Mouse (Mus musculus) lung, embryonic 15.5 days (tissue): ENCODE measurements at regions not wholly inside any gene's neighbourhood (a gene's known extent, or its start where the extent isn't known, plus 50 kb on each side); places are given as distances from the start of the nearest gene placed in this dataset.
A peak's percentile ranks its signal among the peaks of the same experiment; 100 is the strongest.
"Not testable (repeated sequence)": the region's sequence is repeated elsewhere in the genome, so short reads cannot be mapped to it uniquely, and the experiment has no call there.

Source experiments
- ATAC-seq: fragments of 200-750 bp; cut with Nextera tagmentation; 2 replicates; pipeline ENCODE4 v1.8.0; 2017; ENCODE audit warnings: moderate number of reproducible peaks, borderline replicate concordance; ENCODE audit not compliant: low FRiP score, low TSS enrichment; ENCODE audit errors: extremely low read depth
- H3K27ac ChIP-seq: fragments of 300-500 bp; sonication (generic); 2 replicates; pipeline ENCODE4 v1.5.1; 2015; ENCODE audit warnings: moderate library complexity, mild to moderate bottlenecking, inconsistent platforms
- H3K27me3 ChIP-seq: fragments of 300-500 bp; sonication (generic); 2 replicates; pipeline ENCODE4 v1.6.1; 2015; ENCODE audit warnings: inconsistent platforms
- H3K36me3 ChIP-seq: fragments of 300-500 bp; sonication (generic); 2 replicates; pipeline ENCODE4 v1.6.1; 2015; ENCODE audit warnings: inconsistent platforms
- H3K4me1 ChIP-seq: fragments of 300-500 bp; sonication (generic); 2 replicates; pipeline ENCODE4 v1.6.1; 2015; ENCODE audit warnings: inconsistent platforms
- H3K4me2 ChIP-seq: fragments of 300-500 bp; sonication (generic); 2 replicates; pipeline ENCODE4 v1.6.1; 2015; ENCODE audit warnings: inconsistent platforms, mild to moderate bottlenecking, moderate library complexity
- H3K4me3 ChIP-seq: fragments of 300-500 bp; sonication (generic); 2 replicates; pipeline ENCODE4 v1.5.1; 2015; ENCODE audit warnings: mild to moderate bottlenecking, inconsistent platforms
- H3K9ac ChIP-seq: fragments of 300-500 bp; sonication (generic); 2 replicates; pipeline ENCODE4 v1.6.1; 2015; ENCODE audit warnings: inconsistent platforms
- H3K9me3 ChIP-seq: fragments of 300-500 bp; sonication (generic); 2 replicates; pipeline ENCODE4 v1.6.1; 2016; ENCODE audit warnings: inconsistent platforms
- WGBS: fragments of 180-500 bp; shearing (Covaris S2); methylation state at CpG from one replicate; pipeline ENCODE4 v1.1.7; 2015; 5-methylcytosine and 5-hydroxymethylcytosine counted together

GRCm38 (mm10) chr10:43674749-43675148, 96.7 kb downstream of the Cd24a start:
- H3K4me3 ChIP-seq, result no peak overlapping the region
- H3K27me3 ChIP-seq, result peaks cover 2% of the 10 kb centered on the region; the same call in 1 of the 2 replicates
- 42% methylated on average over 1 of the region's 1 CpGs for WGBS
- no peaks in the 10 kb centered on the region for H3K9me3 ChIP-seq
- no peaks in the 10 kb centered on the region for H3K36me3 ChIP-seq
- H3K4me1 ChIP-seq, result no peaks in the 10 kb centered on the region; the same call in 1 of the 2 replicates
- no peak for ATAC-seq
- H3K4me2 ChIP-seq, result no peak overlapping the region
- H3K27ac ChIP-seq, result no peak overlapping the region
- no peak overlapping the region for H3K9ac ChIP-seq

GRCm38 (mm10) chr10:43675495-43675894, 97.4 kb downstream of the Cd24a start:
- not testable (repeated sequence) for H3K9me3 ChIP-seq, H3K4me1 ChIP-seq, H3K9ac ChIP-seq, H3K36me3 ChIP-seq, ATAC-seq, H3K4me2 ChIP-seq, H3K27me3 ChIP-seq, H3K27ac ChIP-seq, H3K4me3 ChIP-seq
- 83% methylated on average over 1 of the region's 1 CpGs for WGBS

GRCm38 (mm10) chr10:43676289-43676688, 98.2 kb downstream of the Cd24a start:
- ATAC-seq, result no peak
- Histone ChIP-seq H3K27me3 (no peaks in the 10 kb centered on the region), H3K4me2 (no peak overlapping the region), H3K9me3 (no peaks in the 10 kb centered on the region), H3K4me1 (no peaks in the 10 kb centered on the region), H3K4me3 (no peak overlapping the region), H3K27ac (no peak overlapping the region), H3K9ac (no peak overlapping the region), H3K36me3 (no peaks in the 10 kb centered on the region)
- 50% methylated on average over 5 of the region's 5 CpGs for WGBS

DNA sequence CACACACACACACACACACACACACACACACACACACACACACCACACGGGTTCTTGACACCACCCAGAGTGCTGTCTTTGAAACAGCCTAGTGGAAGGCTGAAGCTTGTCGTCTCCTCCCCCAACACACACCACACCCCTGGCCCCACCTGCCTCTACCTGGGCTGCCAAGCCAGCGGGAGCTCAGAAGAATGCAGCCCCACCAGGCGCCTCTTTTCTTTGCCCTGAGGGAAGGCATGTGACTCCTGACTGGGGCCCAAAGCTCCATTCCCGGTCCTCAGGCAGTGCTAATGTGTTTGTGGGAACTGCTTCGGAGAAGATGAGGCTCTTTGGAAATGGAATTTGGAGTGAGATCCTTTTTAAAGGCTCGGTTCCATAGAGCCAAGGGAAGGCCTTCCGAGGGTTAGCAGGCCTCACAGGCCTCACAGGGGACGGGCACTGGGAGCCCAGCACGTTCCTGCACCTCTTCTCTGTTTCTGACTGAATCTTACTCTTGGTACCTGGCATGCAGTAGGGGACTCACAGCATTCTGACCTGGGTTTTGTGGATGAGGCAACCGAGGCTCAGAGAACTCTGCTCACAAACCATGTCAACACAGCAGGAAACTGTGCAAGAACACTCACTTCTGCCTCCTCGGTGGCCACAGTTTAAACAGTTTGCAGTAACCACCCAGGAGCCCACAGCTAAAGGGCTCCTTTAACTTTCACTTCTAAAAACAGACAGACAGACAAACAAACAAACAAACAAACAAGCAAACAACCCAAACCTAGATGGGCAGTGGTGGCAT, 106.4 kb downstream of the Cd24a start:
- Histone ChIP-seq H3K4me1 (peaks cover 8% of the 10 kb centered on the region), H3K9me3 (no peaks in the 10 kb centered on the region), H3K4me2 (no peak overlapping the region), H3K9ac (no peak overlapping the region), H3K27ac (peak overlapping the region; percentile 66), H3K36me3 (no peaks in the 10 kb centered on the region), H3K27me3 (no peaks in the 10 kb centered on the region), H3K4me3 (no peak overlapping the region)
- ATAC-seq, result peak; percentile 81
- 32% methylated on average over 12 of the region's 12 CpGs for WGBS

- H3K27ac ChIP-seq, result no peak overlapping the region
- peaks cover 23% of the 10 kb centered on the region for H3K4me1 ChIP-seq
- H3K4me2 ChIP-seq, result peak overlapping the region; percentile 34; the same call in 1 of the 2 replicates
- no peaks in the 10 kb centered on the region for H3K36me3 ChIP-seq
- peak; percentile 51; the same call in 1 of the 2 replicates for ATAC-seq
- no peaks in the 10 kb centered on the region for H3K27me3 ChIP-seq
- no peak overlapping the region for H3K9ac ChIP-seq
- 7% methylated on average over 10 of the region's 10 CpGs for WGBS
- H3K9me3 ChIP-seq, result no peaks in the 10 kb centered on the region
- H3K4me3 ChIP-seq, result no peak overlapping the region
Observed at GRCm38 (mm10) chr10:43689161-43689913, 111.3 kb downstream of the Cd24a start.

DNA sequence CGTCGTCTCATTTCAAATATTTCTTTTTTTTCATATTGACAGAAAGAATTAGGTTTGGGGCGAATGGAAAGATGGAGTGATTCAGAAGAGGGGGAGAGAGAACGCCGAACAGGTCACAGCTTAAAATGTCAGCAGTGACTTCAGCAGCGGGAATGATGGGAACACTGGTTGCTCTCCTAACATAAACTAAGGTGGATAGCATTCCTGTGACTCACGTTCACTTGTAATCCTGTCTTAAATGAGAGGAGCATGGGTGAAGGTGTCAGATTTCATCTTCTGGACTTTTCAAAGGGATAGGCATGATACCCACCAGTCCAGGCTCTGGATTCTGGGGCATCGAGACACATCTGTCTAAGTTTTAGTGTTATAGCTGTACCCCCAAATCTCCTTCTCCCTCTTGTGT, 111.8 kb downstream of the Cd24a start:
- H3K36me3 ChIP-seq, result no peaks in the 10 kb centered on the region
- 20% methylated on average over 8 of the region's 8 CpGs for WGBS
- H3K9ac ChIP-seq, result no peak overlapping the region
- no peaks in the 10 kb centered on the region for H3K9me3 ChIP-seq
- no peaks in the 10 kb centered on the region for H3K27me3 ChIP-seq
- H3K27ac ChIP-seq, result no peak overlapping the region
- ATAC-seq, result no peak
- no peak overlapping the region for H3K4me3 ChIP-seq
- H3K4me1 ChIP-seq, result peaks cover 26% of the 10 kb centered on the region
- peak overlapping the region; percentile 34; the same call in 1 of the 2 replicates for H3K4me2 ChIP-seq

DNA sequence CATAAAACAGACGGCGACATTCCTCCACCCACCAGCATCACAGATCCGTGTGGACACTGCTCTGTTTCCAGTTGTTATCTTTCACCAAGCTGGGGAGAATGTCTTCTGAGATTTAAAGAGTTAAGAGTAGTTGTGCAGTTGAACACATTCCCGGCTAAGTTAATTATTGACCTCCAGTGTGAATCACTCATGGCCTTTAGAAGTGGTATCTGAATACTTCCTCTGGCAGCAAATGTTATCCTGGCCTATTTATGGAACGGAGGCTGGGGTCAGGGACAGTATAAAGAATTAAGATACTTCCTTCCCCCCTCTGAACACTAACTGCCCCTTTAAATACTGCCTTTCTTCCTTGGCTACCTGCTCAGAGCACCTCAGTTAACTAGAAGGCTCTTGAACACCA, 115.9 kb downstream of the Cd24a start:
- no peak for ATAC-seq
- Histone ChIP-seq H3K9ac (no peak overlapping the region), H3K4me3 (no peak overlapping the region), H3K36me3 (no peaks in the 10 kb centered on the region), H3K27ac (peak overlapping the region; percentile 3; the same call in 1 of the 2 replicates), H3K9me3 (no peaks in the 10 kb centered on the region), H3K4me2 (no peak overlapping the region), H3K4me1 (peaks cover 30% of the 10 kb centered on the region), H3K27me3 (no peaks in the 10 kb centered on the region)
- 44% methylated on average over 5 of the region's 5 CpGs for WGBS

- ATAC-seq, result 0 out of 2 replicates have a peak, but pooled peaks have one; percentile 23
- no peak overlapping the region for H3K4me3 ChIP-seq
- no peak overlapping the region for H3K9ac ChIP-seq
- H3K27ac ChIP-seq, result no peak overlapping the region
- H3K4me1 ChIP-seq, result peaks cover 25% of the 10 kb centered on the region
- 42% methylated on average over 6 of the region's 6 CpGs for whole genome bisulfite sequencing
- no peak overlapping the region for H3K4me2 ChIP-seq
- no peaks in the 10 kb centered on the region for H3K27me3 ChIP-seq
- no peaks in the 10 kb centered on the region for H3K36me3 ChIP-seq
- no peaks in the 10 kb centered on the region for H3K9me3 ChIP-seq
Observed at GRCm38 (mm10) chr10:43694508-43694907, 116.4 kb downstream of the Cd24a start.

GRCm38 (mm10) chr10:43695470-43695869, 117.4 kb downstream of the Cd24a start:
- Histone ChIP-seq H3K4me1 (peaks cover 18% of the 10 kb centered on the region), H3K9ac (no peak overlapping the region), H3K9me3 (no peaks in the 10 kb centered on the region), H3K27me3 (no peaks in the 10 kb centered on the region), H3K27ac (no peak overlapping the region), H3K4me3 (no peak overlapping the region), H3K36me3 (no peaks in the 10 kb centered on the region), H3K4me2 (no peak overlapping the region)
- no peak for ATAC-seq
- WGBS, result 64% methylated on average over 10 of the region's 10 CpGs

- WGBS, result 16% methylated on average over 2 of the region's 2 CpGs
Observed at GRCm38 (mm10) chr10:43697917-43698316, 119.8 kb downstream of the Cd24a start.

GRCm38 (mm10) chr10:43700371-43701289, 122.5 kb downstream of the Cd24a start:
- Histone ChIP-seq H3K4me1 (0 out of 2 replicates have a peak, but pooled peaks cover 4% of the 10 kb centered on the region), H3K4me3 (no peak overlapping the region), H3K27me3 (no peaks in the 10 kb centered on the region), H3K9me3 (no peaks in the 10 kb centered on the region), H3K36me3 (no peaks in the 10 kb centered on the region), H3K27ac (no peak overlapping the region), H3K9ac (no peak overlapping the region), H3K4me2 (no peak overlapping the region)
- no peak for ATAC-seq
- WGBS, result 83% methylated on average over 13 of the region's 13 CpGs

More at GRCm38 (mm10) chr10:43697917-43698316, 119.8 kb downstream of the Cd24a start:
- H3K27ac ChIP-seq, result no peak overlapping the region
- H3K9me3 ChIP-seq, result no peaks in the 10 kb centered on the region
- H3K4me2 ChIP-seq, result no peak overlapping the region
- no peaks in the 10 kb centered on the region for H3K27me3 ChIP-seq
- no peak overlapping the region for H3K9ac ChIP-seq
- no peaks in the 10 kb centered on the region for H3K36me3 ChIP-seq
- peaks cover 18% of the 10 kb centered on the region for H3K4me1 ChIP-seq
- no peak for ATAC-seq
- H3K4me3 ChIP-seq, result no peak overlapping the region
